Mouse (Mus musculus) olfactory bulb, adult 2 months (tissue): Measurements from ENCODE around the gene Ubl4b. TPM values are rescaled to one million over a fixed set of nuclear protein-coding genes. Genes with fewer than 3 reads are reported as not detected.

Experiments used
- H3K27ac ChIP-seq: fragments of 200-500 bp; 2 replicates; pipeline ENCODE4 v1.5.1; 2012; ENCODE audit warnings: low read depth, low read length; ENCODE audit not compliant: insufficient read depth
- H3K4me1 ChIP-seq: fragments of 200-500 bp; 2 replicates; pipeline ENCODE4 v1.6.1; 2012; ENCODE audit warnings: low read length; ENCODE audit not compliant: control insufficient read depth, insufficient read depth
- H3K4me3 ChIP-seq: fragments of 200-500 bp; 2 replicates; pipeline ENCODE4 v1.5.1; 2012; ENCODE audit warnings: mild to moderate bottlenecking, low read depth, low read length, moderate library complexity; ENCODE audit not compliant: insufficient read depth
- CTCF ChIP-seq: fragments of 200-500 bp; IDR thresholded peaks from 2 replicates; pipeline ENCODE4 v1.5.1; 2012; ENCODE audit warnings: low read depth, mild to moderate bottlenecking, low read length, moderate library complexity; ENCODE audit not compliant: insufficient read depth
- POLR2A ChIP-seq: fragments of 200-500 bp; IDR thresholded peaks from 2 replicates; pipeline ENCODE4 v1.6.1; 2012; ENCODE audit warnings: mild to moderate bottlenecking, low read depth, low read length, moderate library complexity; ENCODE audit not compliant: insufficient read depth
- WGBS: fragments of 180-500 bp; shearing (Covaris S2); methylation state at CpG from one replicate; pipeline ENCODE4 v1.1.7; 2018; 5-methylcytosine and 5-hydroxymethylcytosine counted together
- polyA plus RNA-seq: library from polyadenylated mRNA; stranded (reverse); fragments of >200 nt; gene quantifications from 2 replicates; pipeline ENCODE4 v1.2.4, GENCODE M21; 2012; ENCODE audit warnings: low replicate concordance; ENCODE audit not compliant: missing spikeins, insufficient read depth, insufficient read length

Gene Ubl4b
- polyA plus RNA-seq, 1 experiment, result not detected

DNA sequence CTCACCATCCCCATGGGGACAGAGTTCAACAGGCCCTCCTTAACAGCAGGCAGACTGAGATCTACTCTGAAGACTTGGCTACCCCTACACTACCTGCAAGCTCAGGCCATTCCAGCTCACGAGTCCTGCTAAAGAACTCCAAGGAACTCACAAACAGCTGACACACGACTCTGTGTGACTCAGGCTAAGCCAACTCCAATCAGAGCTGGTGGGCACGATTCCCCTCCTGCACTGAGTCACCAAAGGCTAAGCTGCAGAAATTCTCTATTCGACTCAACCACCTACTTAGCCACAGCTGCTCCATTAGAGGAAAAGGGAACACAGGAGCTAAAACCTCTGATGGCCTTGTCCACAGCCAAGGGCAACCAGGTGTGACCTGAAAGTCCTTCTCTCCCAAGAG, 38.9 kb downstream of the Ubl4b start:
- TF ChIP-seq POLR2A, result no peak
- TF ChIP-seq CTCF, result no peak
- peak overlapping the region; percentile 14 for H3K4me3 ChIP-seq
- no peak overlapping the region for H3K27ac ChIP-seq
- 16% methylated on average over 4 of the region's 4 CpGs for WGBS
- H3K4me1 ChIP-seq, result peaks cover 15% of the 10 kb centered on the region

DNA sequence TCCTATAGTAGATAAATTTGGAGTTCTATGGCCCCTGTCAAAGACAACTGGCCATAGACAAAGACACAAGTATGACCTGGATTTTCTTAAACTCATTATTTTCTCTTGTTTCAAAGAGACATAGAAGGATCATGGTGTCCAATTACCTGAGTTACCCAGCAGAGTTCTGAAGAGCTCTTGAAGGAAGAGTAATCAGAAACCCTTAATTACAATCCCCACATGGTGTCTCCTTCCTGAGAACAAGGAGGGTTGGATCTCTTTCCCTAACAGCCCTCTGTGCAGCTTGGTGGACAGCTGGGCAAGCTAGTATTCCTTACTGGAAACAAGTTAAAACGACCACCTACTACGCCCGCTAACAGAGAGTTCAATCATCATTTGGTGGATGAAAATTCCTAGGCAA, 43.5 kb downstream of the Ubl4b start:
- peaks cover 13% of the 10 kb centered on the region; the same call in 1 of the 2 replicates for H3K4me1 ChIP-seq

DNA sequence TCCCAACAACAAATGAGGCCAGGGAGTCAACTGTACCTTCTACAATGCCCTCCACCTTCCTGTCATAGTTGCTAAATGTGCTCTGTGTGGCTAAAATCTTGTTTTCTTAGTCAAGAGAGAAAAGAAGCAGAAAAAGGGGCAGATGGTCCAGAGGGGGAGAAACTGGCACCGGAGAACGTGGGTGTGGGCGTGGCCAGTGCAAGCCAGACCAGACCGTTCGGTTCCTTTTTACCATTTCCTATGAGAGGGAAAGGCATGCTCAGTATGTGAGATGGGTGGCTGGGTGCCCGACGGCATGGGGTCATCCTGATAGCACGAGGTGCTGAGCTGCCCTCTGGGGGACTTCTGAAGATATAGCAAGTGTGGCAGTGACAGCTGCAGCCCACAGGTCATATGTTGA, 46.2 kb downstream of the Ubl4b start:
- Histone ChIP-seq H3K27ac (no peak overlapping the region), H3K4me1 (peaks cover 18% of the 10 kb centered on the region), H3K4me3 (no peak overlapping the region)
- 83% methylated on average over 8 of the region's 8 CpGs for WGBS
- TF ChIP-seq CTCF (no peak), POLR2A (no peak)

More for the DNA sequence above, 43.5 kb downstream of the Ubl4b start:
- WGBS, result 71% methylated on average over 3 of the region's 3 CpGs
- Histone ChIP-seq H3K4me3 (no peak overlapping the region), H3K27ac (no peak overlapping the region)
- TF ChIP-seq CTCF, result no peak
- TF ChIP-seq POLR2A, result no peak

DNA sequence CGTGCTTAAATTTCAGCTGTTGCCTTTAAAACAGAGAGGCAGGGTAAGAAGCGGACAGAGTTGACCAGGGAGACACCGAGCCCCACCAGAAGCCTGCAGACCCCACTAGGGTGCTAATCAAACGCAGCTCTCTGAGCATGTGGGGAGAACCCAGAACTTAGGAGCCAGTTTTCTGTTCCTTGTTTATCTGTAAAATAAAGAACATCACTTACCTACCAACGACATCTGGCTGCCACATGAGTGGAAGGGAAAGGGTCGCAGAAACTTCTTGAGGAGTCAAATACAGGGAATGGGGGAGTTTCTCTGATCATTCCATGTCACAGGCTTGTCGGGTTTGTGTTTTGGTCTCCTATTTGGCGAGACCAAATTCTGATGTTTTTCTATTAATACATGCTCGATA, 46.9 kb downstream of the Ubl4b start:
- H3K4me3 ChIP-seq, result no peak overlapping the region
- no peak for TF ChIP-seq CTCF
- H3K27ac ChIP-seq, result no peak overlapping the region
- H3K4me1 ChIP-seq, result peaks cover 17% of the 10 kb centered on the region
- 89% methylated on average over 9 of the region's 9 CpGs for WGBS

DNA sequence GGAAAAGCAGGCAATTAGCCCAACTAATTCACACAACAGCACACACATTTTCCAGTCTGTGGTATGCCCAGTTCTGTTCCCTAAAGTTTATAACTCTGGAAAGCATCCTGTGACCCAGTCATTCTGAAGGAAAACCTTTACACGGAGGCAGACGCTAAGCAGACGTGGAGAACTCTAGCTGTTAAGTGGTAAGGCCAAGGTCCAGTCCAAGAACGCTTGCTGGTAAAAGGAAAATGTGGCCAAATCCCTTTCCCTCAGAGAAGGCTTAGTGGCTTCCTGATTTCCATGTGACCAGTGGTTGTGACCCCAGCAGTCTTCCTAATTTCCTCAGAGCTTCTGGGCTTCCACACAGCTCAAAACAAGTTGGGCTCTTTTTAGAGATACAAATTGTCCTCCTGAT, 48.3 kb downstream of the Ubl4b start:
- no peak for TF ChIP-seq POLR2A
- TF ChIP-seq CTCF, result no peak
- Histone ChIP-seq H3K4me3 (no peak overlapping the region), H3K27ac (no peak overlapping the region), H3K4me1 (peaks cover 28% of the 10 kb centered on the region)
- WGBS, result 75% methylated on average over 4 of the region's 4 CpGs

DNA sequence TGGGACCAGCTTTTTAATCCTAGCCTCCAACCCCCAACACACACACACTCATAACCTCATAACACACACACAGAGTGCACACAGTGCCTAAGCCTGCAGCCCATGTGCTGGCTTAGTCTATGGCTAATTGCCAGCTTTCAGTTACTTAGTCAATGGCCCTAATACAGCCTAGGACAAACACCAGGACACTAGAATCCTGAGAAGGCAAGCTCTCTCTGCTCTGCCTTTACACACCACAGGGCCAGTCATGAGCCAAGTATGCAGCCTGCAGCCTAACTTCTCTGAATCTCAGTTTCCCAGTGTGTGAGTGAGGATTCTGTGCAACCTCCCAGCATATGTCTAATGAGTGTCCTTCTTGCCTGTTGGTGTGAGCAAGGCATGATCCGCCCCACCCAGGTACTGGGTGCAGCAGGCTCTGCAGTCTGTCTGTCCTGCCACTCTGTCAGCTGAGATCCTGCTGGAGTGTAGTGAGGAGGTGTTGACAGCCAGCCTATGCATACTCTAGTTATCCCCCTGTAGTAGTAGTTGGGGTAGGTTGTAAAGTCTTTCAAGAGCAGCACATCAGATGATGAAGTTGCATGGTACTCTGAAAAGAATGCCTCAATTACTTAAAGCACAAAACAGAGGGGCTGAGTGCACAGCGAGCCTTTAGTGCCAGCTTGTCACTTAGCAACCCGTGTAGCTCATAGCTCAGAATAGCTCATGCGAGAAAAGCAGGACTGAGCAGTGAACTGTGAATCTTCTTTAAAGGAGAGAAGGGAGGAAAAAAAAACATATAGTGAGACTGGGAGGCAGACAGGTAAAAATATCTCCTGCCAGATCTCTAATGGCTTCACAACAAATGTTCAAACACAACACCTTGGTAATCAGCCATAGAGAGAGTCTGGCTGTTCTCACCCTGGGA, 49.2 kb downstream of the Ubl4b start:
- WGBS, result 23% methylated on average over 4 of the region's 4 CpGs
- H3K4me1 ChIP-seq, result peaks cover 35% of the 10 kb centered on the region

DNA sequence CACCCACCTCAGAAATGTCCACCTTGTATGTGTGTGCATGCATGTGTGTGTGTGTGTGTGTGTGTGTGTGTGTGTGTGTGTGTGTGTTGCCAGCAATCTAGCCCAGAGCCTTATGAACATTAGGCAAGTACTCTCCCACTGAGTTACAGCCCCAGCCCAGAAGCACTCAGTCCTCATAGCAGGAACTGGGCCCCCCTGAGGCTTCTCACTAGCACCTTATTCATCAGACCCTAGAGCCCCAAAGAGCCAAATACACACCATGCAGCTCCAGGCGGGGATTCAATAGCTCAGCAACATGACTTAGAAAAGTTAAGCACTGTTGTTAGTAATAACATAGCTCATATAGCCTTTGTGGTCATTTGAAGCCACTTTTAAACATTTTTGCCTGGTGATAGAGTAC, 50.3 kb downstream of the Ubl4b start:
- Histone ChIP-seq H3K27ac (no peak overlapping the region), H3K4me3 (no peak overlapping the region), H3K4me1 (peaks cover 40% of the 10 kb centered on the region)
- TF ChIP-seq POLR2A, result no peak
- TF ChIP-seq CTCF, result no peak
- WGBS, result 87% methylated on average over 1 of the region's 1 CpGs

More for the DNA sequence above, 49.2 kb downstream of the Ubl4b start:
- TF ChIP-seq CTCF (no peak), POLR2A (no peak)
- Histone ChIP-seq H3K27ac (peak overlapping the region; percentile 12; the same call in 1 of the 2 replicates), H3K4me3 (no peak overlapping the region)

DNA sequence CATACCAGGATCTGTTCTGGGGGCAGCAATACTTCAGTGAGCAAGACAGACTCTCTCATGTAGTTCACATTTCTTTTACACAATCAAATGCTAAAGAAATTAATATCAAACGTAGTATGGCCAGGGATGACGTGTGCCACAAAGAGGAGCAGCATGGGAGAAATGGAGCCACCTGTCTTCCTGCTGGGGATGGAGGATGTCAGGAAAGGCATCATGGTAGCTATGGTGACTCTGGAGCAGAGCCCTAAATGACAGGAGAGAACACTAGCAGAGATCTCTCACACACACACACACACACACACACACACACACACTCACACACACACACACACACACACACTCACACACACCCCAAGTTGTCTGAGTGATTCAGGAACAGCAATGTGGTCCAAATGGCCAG, 51.2 kb downstream of the Ubl4b start:
- Histone ChIP-seq H3K4me3 (no peak overlapping the region), H3K27ac (no peak overlapping the region), H3K4me1 (peaks cover 40% of the 10 kb centered on the region)
- TF ChIP-seq POLR2A (no peak), CTCF (no peak)
- 85% methylated on average over 2 of the region's 2 CpGs for WGBS

Other genes with a start within 250 kb of the Ubl4b start
- gene Rbm15, start 221.4 kb downstream of the Ubl4b start, polyA plus RNA-seq, result 50.8 TPM in 1 of 2 replicates, not detected in the other
- not detected in 2 replicates for gene Kcnc4, start 95.5 kb downstream of the Ubl4b start, polyA plus RNA-seq
- 351 TPM in 1 of 2 replicates, not detected in the other for gene Slc6a17, start 37.1 kb downstream of the Ubl4b start, polyA plus RNA-seq
- gene Alx3, start 40.0 kb upstream of the Ubl4b start, polyA plus RNA-seq, result not detected in 2 replicates
- gene Gm10961, start 76.2 kb upstream of the Ubl4b start, polyA plus RNA-seq, result not detected in 2 replicates
- gene Strip1, start 76.6 kb upstream of the Ubl4b start, polyA plus RNA-seq, result not detected in 2 replicates
- 109 and 279 TPM in 2 replicates for gene Ahcyl1, start 141.5 kb upstream of the Ubl4b start, polyA plus RNA-seq
- not detected in 2 replicates for gene Csf1, start 205.4 kb upstream of the Ubl4b start, polyA plus RNA-seq